Mouse (Mus musculus) testis, adult 2 months (tissue): ENCODE data around the gene Cnnm1.

Experiments
- CTCF ChIP-seq: fragments of 200-500 bp; IDR thresholded peaks from 2 replicates; pipeline ENCODE4 v1.5.1; 2012; ENCODE audit warnings: low read depth, mild to moderate bottlenecking, inconsistent platforms, low read length, moderate library complexity; ENCODE audit not compliant: control insufficient read depth, insufficient read depth, insufficient replicate concordance
- POLR2A ChIP-seq: fragments of 200-500 bp; IDR thresholded peaks from 2 replicates; pipeline ENCODE4 v1.6.1; 2012; ENCODE audit warnings: low read depth, mild to moderate bottlenecking, inconsistent platforms, low read length, moderate library complexity; ENCODE audit not compliant: control insufficient read depth

GRCm38 (mm10) chr19:43420506-43420905, 19.7 kb upstream of the Cnnm1 start:
- TF ChIP-seq CTCF = no peak
- TF ChIP-seq POLR2A = no peak
